In genomic region chr16:90125318-90126314, GRCm38 (mm10) we compare ENCODE assay signal across 14 mouse cellular contexts. TPM values are rescaled to one million over a fixed set of nuclear protein-coding genes. Genes with fewer than 3 reads are reported as not detected.
DNase-seq lines count a peak whose midpoint lies in the region; ATAC-seq and TF ChIP-seq lines count a peak whose summit lies in the region.
"Had no signal": no experiment of that assay in that cellular context is flagged by ENCODE, and none has a peak within 500 bp of the region (broad histone marks: within the 10 kb centered on the region; RNA-seq: fewer than 3 reads in every experiment).

No protein-coding gene starts in this region.

- H3K27me3 ChIP-seq in heart, embryonic 13.5 days (replicated peaks), result no peaks in the 10 kb centered on the region
- no peaks in the 10 kb centered on the region for H3K27me3 ChIP-seq in heart, adult 2 months (ENCODE audit: control insufficient read depth, insufficient read depth, low read length)
- no peaks in the 10 kb centered on the region for H3K27me3 ChIP-seq in intestine, embryonic 16.5 days (replicated peaks; ENCODE audit: control insufficient read depth, insufficient read depth, low read length)
- H3K27me3 ChIP-seq: hindbrain, embryonic 13.5 days had no signal

- intact Hi-C loops in heart, adult 2 months (cut with DNase I), result no loop called here

- H3K79me2 ChIP-seq in heart, adult 2 months (replicated peaks; ENCODE audit: control insufficient read depth, insufficient read depth, low read length), result no peaks in the 10 kb centered on the region

- TF ChIP-seq POLR2A in heart, adult 2 months (IDR thresholded peaks at IDR 0.05; ENCODE audit: insufficient read depth, low read depth, low read length), result no peak

- WGBS in heart, embryonic 13.5 days, result 66% methylated on average over 21 of the region's 21 CpGs
- WGBS in heart, adult 2 months, result 71% methylated on average over 21 of the region's 21 CpGs
- WGBS in intestine, embryonic 16.5 days, result 51% methylated on average over 21 of the region's 21 CpGs

- peak overlapping the region; percentile 24; the same call in 1 of the 2 replicates for H3K9ac ChIP-seq in heart, embryonic 13.5 days
- H3K9ac ChIP-seq in heart, adult 2 months (ENCODE audit: low read depth, low read length), result no peak overlapping the region
- no peak overlapping the region for H3K9ac ChIP-seq in intestine, embryonic 16.5 days (ENCODE audit: low read depth, low read length)
- H3K9ac ChIP-seq: hindbrain, embryonic 13.5 days had no signal

- no peak overlapping the region for H3K4me3 ChIP-seq in heart, embryonic 13.5 days
- H3K4me3 ChIP-seq in heart, adult 2 months, result no peak overlapping the region
- no peak overlapping the region for H3K4me3 ChIP-seq in intestine, embryonic 16.5 days (ENCODE audit: low read length)
- H3K4me3 ChIP-seq: erythroblast, embryonic 14.5 days; hindbrain, embryonic 13.5 days had no signal

- TF ChIP-seq EP300 in heart, adult 2 months (IDR thresholded peaks at IDR 0.05; ENCODE audit: insufficient read depth, low read depth, low read length), result no peak

- TF ChIP-seq CTCF in heart, adult 2 months (IDR thresholded peaks at IDR 0.05), result no peak

- ATAC-seq in heart, embryonic 13.5 days (ENCODE audit: extremely low read depth, insufficient number of reproducible peaks, low FRiP score, low TSS enrichment), result no peak
- ATAC-seq in intestine, embryonic 16.5 days, result peak; percentile 73

- no peaks in the 10 kb centered on the region for H3K9me3 ChIP-seq in heart, embryonic 13.5 days
- no peaks in the 10 kb centered on the region for H3K9me3 ChIP-seq in intestine, embryonic 16.5 days (ENCODE audit: control insufficient read depth, low read length)

- DNase-seq in heart, adult 2 months, result no peak
- peak; percentile 12 to 29 for DNase-seq in lung, adult 18-20 months
- DNase-seq in lung, postnatal 25 days (ENCODE audit: low spot score), result no peak
- peak; percentile 27 to 56 for DNase-seq in lung, postnatal 4 days
- no peak for DNase-seq in ovary, postnatal 14 days (ENCODE audit: low spot score)
- DNase-seq in thymus, postnatal 10 days (ENCODE audit: low spot score in 2 of 2), result no peak
- DNase-seq: B cell, adult 2 months; cerebellum, postnatal 25 days; thymus, adult 2 months had no signal

- no peak overlapping the region for H3K27ac ChIP-seq in heart, embryonic 13.5 days (replicated peaks)
- no peak overlapping the region for H3K27ac ChIP-seq in heart, adult 2 months
- H3K27ac ChIP-seq in intestine, embryonic 16.5 days (ENCODE audit: low read length), result peak overlapping the region; percentile 14; the same call in 1 of the 2 replicates
- H3K27ac ChIP-seq: hindbrain, embryonic 13.5 days had no signal

- peaks cover 73% of the 10 kb centered on the region for H3K4me1 ChIP-seq in heart, embryonic 13.5 days
- H3K4me1 ChIP-seq in heart, adult 2 months (ENCODE audit: control insufficient read depth, insufficient read depth, low read length), result no peaks in the 10 kb centered on the region
- H3K4me1 ChIP-seq in intestine, embryonic 16.5 days (ENCODE audit: control insufficient read depth, insufficient read depth, low read length), result no peaks in the 10 kb centered on the region

- no peaks in the 10 kb centered on the region for H3K36me3 ChIP-seq in heart, embryonic 13.5 days
- H3K36me3 ChIP-seq in heart, adult 2 months (ENCODE audit: control insufficient read depth, insufficient read depth, low read length), result no peaks in the 10 kb centered on the region
- H3K36me3 ChIP-seq in intestine, embryonic 16.5 days (ENCODE audit: control insufficient read depth, insufficient read depth, low read length), result no peaks in the 10 kb centered on the region
- H3K36me3 ChIP-seq: hindbrain, embryonic 13.5 days had no signal

- no peak overlapping the region for H3K4me2 ChIP-seq in heart, embryonic 13.5 days
- no peak overlapping the region for H3K4me2 ChIP-seq in intestine, embryonic 16.5 days (ENCODE audit: low read depth, low read length)
- H3K4me2 ChIP-seq: heart, embryonic 11.5 days; hindbrain, embryonic 13.5 days had no signal

RNA-seq across cellular contexts. Expression of gene Tiam1, which starts 18.0 kb away (rescaled TPM):
- polyA plus RNA-seq in heart, embryonic 13.5 days (2015; fragmentation: Nextera tagmentation; extraction: Ambion mirVana), result 8.8 and 10.7 TPM in 2 replicates
- 1 to 10 TPM; 4.4 to 7.9 TPM for total RNA-seq in heart, adult 2 months (2021)
- polyA plus RNA-seq in heart, adult 2 months (2012; rRNA removed), result 2.3 and 2.5 TPM in 2 replicates
- polyA plus RNA-seq in intestine, embryonic 16.5 days (2015; fragmentation: Nextera tagmentation; extraction: Ambion mirVana), result 7.4 and 8.1 TPM in 2 replicates

Comparison
In these comparisons a context has a peak if more than half of its experiments do, and no peak if none do; other contexts are left out.
1. DNase-seq: peak in lung, adult 18-20 months (2 of 2) and lung, postnatal 4 days (2 of 2); none in heart, adult 2 months (0 of 2), lung, postnatal 25 days (single experiment), ovary, postnatal 14 days (single experiment) and thymus, postnatal 10 days (0 of 2).